Mouse (Mus musculus) thymus, adult 2 months (tissue): Measurements from ENCODE around the gene Slc6a6.

Source experiments
- CTCF ChIP-seq: fragments of 200-500 bp; IDR thresholded peaks from 2 replicates; pipeline ENCODE4 v1.5.1; 2012; ENCODE audit warnings: mild to moderate bottlenecking, control low read depth, low read length, moderate library complexity, borderline replicate concordance; ENCODE audit not compliant: control insufficient read depth, poor library complexity, insufficient read depth; ENCODE audit errors: extremely low read depth
- POLR2A ChIP-seq: fragments of 200-500 bp; IDR thresholded peaks from 2 replicates; pipeline ENCODE4 v1.6.1; 2012; ENCODE audit warnings: mild to moderate bottlenecking, low read length, control low read depth, moderate library complexity; ENCODE audit not compliant: control insufficient read depth, poor library complexity, insufficient read depth; ENCODE audit errors: extremely low read depth

GRCm38 (mm10) chr6:91665990-91666700 lies 17.7 kb upstream of the Slc6a6 start:
- TF ChIP-seq POLR2A (no peak), CTCF (no peak)
